Mouse (Mus musculus) liver, embryonic 11.5 days (tissue): ENCODE measurements around the gene Tent5a. TPM values are rescaled to one million over a fixed set of nuclear protein-coding genes. Genes with fewer than 3 reads are reported as not detected.

Experiments
- ATAC-seq: fragments of 200-750 bp; cut with Nextera tagmentation; replicated peaks from 2 replicates; pipeline ENCODE4 v1.8.0; 2017; ENCODE audit warnings: moderate number of reproducible peaks, mild to moderate bottlenecking, moderate TSS enrichment, moderate library complexity; ENCODE audit not compliant: low FRiP score
- DNase-seq: peaks from one replicate; pipeline ENCODE4 v3.0.0-alpha.2; 2017; ENCODE audit warnings: low spot score
- H3K27ac ChIP-seq: fragments of 300-500 bp; sonication (generic); 2 replicates; pipeline ENCODE4 v1.5.1; 2014; ENCODE audit warnings: mild to moderate bottlenecking, low read depth, low read length, control low read depth
- H3K27me3 ChIP-seq: fragments of 300-500 bp; sonication (generic); replicated peaks from 2 replicates; pipeline ENCODE4 v1.6.1; 2014; ENCODE audit warnings: low read length, mixed read lengths; ENCODE audit not compliant: control insufficient read depth, insufficient read depth
- H3K36me3 ChIP-seq: fragments of 300-500 bp; sonication (generic); 2 replicates; pipeline ENCODE4 v1.6.1; 2014; ENCODE audit warnings: mild to moderate bottlenecking, low read length, moderate library complexity, mixed read lengths; ENCODE audit not compliant: control insufficient read depth, insufficient read depth
- H3K4me1 ChIP-seq: fragments of 300-500 bp; sonication (generic); replicated peaks from 2 replicates; pipeline ENCODE4 v1.6.1; 2014; ENCODE audit warnings: low read length, mixed read lengths; ENCODE audit not compliant: control insufficient read depth, insufficient read depth
- H3K4me2 ChIP-seq: fragments of 300-500 bp; sonication (generic); 2 replicates; pipeline ENCODE4 v1.6.1; 2014; ENCODE audit warnings: mild to moderate bottlenecking, control low read depth, moderate library complexity
- H3K4me3 ChIP-seq: fragments of 300-500 bp; sonication (generic); 2 replicates; pipeline ENCODE4 v1.5.1; 2014; ENCODE audit warnings: low read depth, low read length, control low read depth
- H3K9ac ChIP-seq: fragments of 300-500 bp; sonication (generic); 2 replicates; pipeline ENCODE4 v1.6.1; 2014; ENCODE audit warnings: low read depth, low read length, control low read depth
- H3K9me3 ChIP-seq: fragments of 300-500 bp; sonication (generic); 2 replicates; pipeline ENCODE4 v1.6.1; 2016; ENCODE audit warnings: low read length, inconsistent platforms, mixed read lengths; ENCODE audit not compliant: control insufficient read depth
- WGBS: fragments of 180-500 bp; shearing (Covaris S2); extraction: QIAGEN DNeasy Blood & Tissue Kit; methylation state at CpG from one replicate; pipeline ENCODE4 v1.1.7; 2014; 5-methylcytosine and 5-hydroxymethylcytosine counted together
- polyA plus RNA-seq: library from polyadenylated mRNA; unstranded; fragments of >200 nt; fragmentation: Nextera tagmentation; extraction: Ambion mirVana; gene quantifications from 2 replicates; pipeline ENCODE4 v1.2.1, GENCODE M21; 2014

The Tent5a gene
- polyA plus RNA-seq, 1 experiment from 2014 or later, result 14.4 TPM

DNA sequence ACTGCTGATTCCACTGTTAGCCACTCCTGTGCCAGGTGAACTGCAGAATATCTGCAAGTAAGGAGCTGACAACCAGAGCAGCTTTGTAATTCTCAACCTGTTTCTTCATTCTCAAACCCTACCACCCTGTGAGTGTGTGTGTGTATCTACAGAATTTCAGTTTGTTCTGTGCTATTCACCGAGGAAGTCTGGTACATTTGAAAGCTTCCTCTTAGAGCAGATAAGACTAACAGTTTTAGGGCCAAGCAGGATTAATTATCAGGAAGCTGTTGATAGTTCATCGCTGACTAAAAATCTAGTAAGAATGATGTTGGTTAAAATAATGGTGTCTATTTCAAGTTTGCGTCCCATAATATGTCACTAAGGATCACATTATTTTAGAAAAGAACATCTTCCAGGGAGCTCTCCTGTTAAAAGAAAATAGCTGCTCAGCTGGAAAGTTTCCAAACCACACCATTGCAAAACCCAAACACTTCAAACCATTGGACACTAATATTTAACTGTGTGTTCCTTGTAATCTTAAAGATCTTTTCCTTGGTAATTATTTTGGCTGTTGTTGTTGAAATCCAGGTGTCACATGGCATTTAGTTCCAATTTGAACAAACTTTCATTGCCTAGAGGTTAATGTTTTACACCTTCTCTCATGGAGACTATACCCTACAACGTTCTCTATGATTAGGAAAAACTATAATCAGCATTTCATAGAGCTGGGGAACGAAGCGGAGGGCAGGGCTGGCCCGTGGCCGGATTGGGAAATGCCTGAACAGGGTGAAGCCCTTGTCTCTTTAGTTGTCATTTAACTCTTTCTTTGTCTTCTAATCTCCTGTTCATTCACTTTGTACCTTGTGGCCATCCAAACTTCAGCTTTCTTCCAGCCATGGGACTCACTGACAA is 16.0 kb upstream of the Tent5a start:
- no peak overlapping the region for H3K9ac ChIP-seq
- WGBS, result 52% methylated on average over 8 of the region's 8 CpGs
- H3K4me3 ChIP-seq, result no peak overlapping the region
- no peak overlapping the region for H3K4me2 ChIP-seq
- no peak overlapping the region for H3K27ac ChIP-seq
- no peaks in the 10 kb centered on the region for H3K4me1 ChIP-seq
- H3K36me3 ChIP-seq, result no peaks in the 10 kb centered on the region
- no peaks in the 10 kb centered on the region for H3K27me3 ChIP-seq
- DNase-seq, result no peak
- no peaks in the 10 kb centered on the region for H3K9me3 ChIP-seq
- no peak for ATAC-seq

GRCm38 (mm10) chr9:85340303-85340702 is 13.2 kb upstream of the Tent5a start:
- Histone ChIP-seq H3K36me3 (no peaks in the 10 kb centered on the region), H3K27me3 (no peaks in the 10 kb centered on the region), H3K4me2 (no peak overlapping the region), H3K9me3 (no peaks in the 10 kb centered on the region), H3K4me3 (no peak overlapping the region), H3K9ac (no peak overlapping the region), H3K4me1 (no peaks in the 10 kb centered on the region), H3K27ac (no peak overlapping the region)
- WGBS, result 24% methylated on average over 3 of the region's 3 CpGs
- no peak for DNase-seq
- ATAC-seq, result peak; percentile 66

GRCm38 (mm10) chr9:85336046-85336445 is 8.9 kb upstream of the Tent5a start:
- Histone ChIP-seq H3K27me3 (no peaks in the 10 kb centered on the region), H3K27ac (no peak overlapping the region), H3K4me3 (no peak overlapping the region), H3K36me3 (no peaks in the 10 kb centered on the region), H3K4me1 (no peaks in the 10 kb centered on the region), H3K4me2 (no peak overlapping the region), H3K9ac (no peak overlapping the region), H3K9me3 (no peaks in the 10 kb centered on the region)
- no peak for ATAC-seq
- 86% methylated on average over 7 of the region's 7 CpGs for WGBS
- DNase-seq, result no peak

- Histone ChIP-seq H3K9ac (no peak overlapping the region), H3K9me3 (no peaks in the 10 kb centered on the region), H3K27ac (no peak overlapping the region), H3K27me3 (no peaks in the 10 kb centered on the region), H3K36me3 (no peaks in the 10 kb centered on the region), H3K4me2 (no peak overlapping the region), H3K4me1 (no peaks in the 10 kb centered on the region), H3K4me3 (no peak overlapping the region)
- WGBS, result 59% methylated on average over 2 of the region's 2 CpGs
- no peak for DNase-seq
- no peak for ATAC-seq
Observed at GRCm38 (mm10) chr9:85331521-85331920, 4.4 kb upstream of the Tent5a start.

- ATAC-seq, result peak; percentile 32
- H3K4me3 ChIP-seq, result peak overlapping the region; percentile 78
- WGBS, result 3% methylated on average over 16 of the region's 16 CpGs
Observed at GRCm38 (mm10) chr9:85328259-85328658, 1.1 kb upstream of the Tent5a start.

DNA sequence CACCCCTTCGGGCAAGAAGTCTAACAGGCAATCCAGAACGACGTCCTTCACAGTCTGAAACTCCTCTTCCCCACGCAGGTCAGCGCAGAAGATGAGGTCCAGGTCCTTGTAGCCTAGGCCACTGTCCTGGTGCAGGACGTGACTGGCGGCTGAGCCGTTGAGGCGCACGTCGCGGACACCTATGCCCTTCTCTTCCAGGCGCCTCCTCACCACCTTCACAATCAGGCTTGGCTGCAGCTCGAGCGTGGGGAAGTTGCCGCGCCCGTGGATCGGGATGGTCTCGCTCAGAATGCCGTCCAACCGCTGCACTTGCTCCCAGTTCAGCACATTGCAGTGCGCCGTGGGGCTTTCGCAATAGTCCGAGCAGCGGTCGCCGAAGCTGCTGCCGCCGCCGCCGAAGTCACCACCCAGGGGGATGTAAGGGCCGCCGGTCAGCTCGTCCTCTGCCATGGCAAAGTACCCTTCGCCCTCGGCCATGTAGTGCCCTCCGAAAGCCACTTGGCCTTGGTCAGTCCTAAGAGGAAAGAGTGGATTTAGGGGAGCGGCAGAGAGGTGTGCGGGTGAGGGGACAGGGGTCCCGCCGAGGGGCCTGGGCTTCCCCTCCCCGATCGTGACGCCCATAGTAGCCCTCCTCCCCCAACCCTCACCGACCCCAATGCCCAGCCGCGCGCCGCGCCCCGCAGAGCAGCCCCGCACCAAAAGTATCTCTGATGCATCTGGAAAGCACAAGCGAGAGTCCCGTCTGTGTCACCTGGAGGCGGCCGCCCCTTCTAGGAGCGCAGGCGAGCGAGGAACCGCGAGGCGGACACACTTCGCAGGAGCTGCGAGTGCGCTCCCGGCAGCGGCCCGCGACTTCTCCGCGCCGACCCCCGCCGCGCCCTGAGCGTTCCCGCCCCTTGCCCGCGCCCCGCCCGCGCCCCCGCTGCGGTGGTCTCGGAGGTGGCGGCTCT is 581 bp downstream of the Tent5a start:
- H3K27me3 ChIP-seq, result 0 out of 2 replicates have a peak, but pooled peaks cover 3% of the 10 kb centered on the region
- ATAC-seq (peak; percentile 49), DNase-seq (peak; percentile 64)
- peak overlapping the region; percentile 78 for H3K4me3 ChIP-seq
- H3K9ac ChIP-seq, result peak overlapping the region; percentile 68
- peak overlapping the region; percentile 85 for H3K4me2 ChIP-seq
- H3K27ac ChIP-seq, result peak overlapping the region; percentile 59
- no peaks in the 10 kb centered on the region for H3K9me3 ChIP-seq
- WGBS, result 1% methylated on average over 82 of the region's 88 CpGs
- no peaks in the 10 kb centered on the region; the same call in 1 of the 2 replicates for H3K36me3 ChIP-seq
- H3K4me1 ChIP-seq, result no peaks in the 10 kb centered on the region

More at GRCm38 (mm10) chr9:85328259-85328658, 1.1 kb upstream of the Tent5a start:
- Histone ChIP-seq H3K4me1 (no peaks in the 10 kb centered on the region), H3K36me3 (no peaks in the 10 kb centered on the region), H3K27ac (peak overlapping the region; percentile 58; the same call in 1 of the 2 replicates), H3K4me2 (peak overlapping the region; percentile 85), H3K9me3 (no peaks in the 10 kb centered on the region), H3K27me3 (0 out of 2 replicates have a peak, but pooled peaks cover 3% of the 10 kb centered on the region), H3K9ac (peak overlapping the region; percentile 69)
- peak; percentile 91 for DNase-seq

GRCm38 (mm10) chr9:85325201-85325868 is 1.8 kb downstream of the Tent5a start:
- Histone ChIP-seq H3K9ac (peak overlapping the region; percentile 68), H3K4me3 (peak overlapping the region; percentile 78), H3K4me1 (peaks cover 2% of the 10 kb centered on the region; the same call in 1 of the 2 replicates), H3K4me2 (peak overlapping the region; percentile 85), H3K36me3 (no peaks in the 10 kb centered on the region; the same call in 1 of the 2 replicates), H3K27me3 (0 out of 2 replicates have a peak, but pooled peaks cover 3% of the 10 kb centered on the region), H3K27ac (no peak overlapping the region; the same call in 1 of the 2 replicates), H3K9me3 (no peaks in the 10 kb centered on the region)
- ATAC-seq (no peak), DNase-seq (no peak)
- 35% methylated on average over 17 of the region's 17 CpGs for WGBS
